Mouse (Mus musculus) midbrain, embryonic 15.5 days (tissue): ENCODE data around the gene Gpr156. TPM values are rescaled to one million over a fixed set of nuclear protein-coding genes. Genes with fewer than 3 reads are reported as not detected.
"Not testable (repeated sequence)": the region's sequence is repeated elsewhere in the genome, so short reads cannot be mapped to it uniquely, and the experiment has no call there.

ENCODE experiments used
- ATAC-seq: fragments of 200-750 bp; cut with Nextera tagmentation; replicated peaks from 2 replicates; pipeline ENCODE4 v1.8.0; 2017; ENCODE audit warnings: moderate TSS enrichment
- H3K27ac ChIP-seq: fragments of 300-500 bp; sonication (generic); 2 replicates; pipeline ENCODE4 v1.5.1; 2015; ENCODE audit warnings: mild to moderate bottlenecking, inconsistent platforms
- H3K27me3 ChIP-seq: fragments of 300-500 bp; sonication (generic); replicated peaks from 2 replicates; pipeline ENCODE4 v1.6.1; 2015; ENCODE audit warnings: inconsistent platforms
- H3K36me3 ChIP-seq: fragments of 300-500 bp; sonication (generic); replicated peaks from 2 replicates; pipeline ENCODE4 v1.6.1; 2015; ENCODE audit warnings: inconsistent platforms
- H3K4me1 ChIP-seq: fragments of 300-500 bp; sonication (generic); 2 replicates; pipeline ENCODE4 v1.6.1; 2015; ENCODE audit warnings: inconsistent platforms
- H3K4me2 ChIP-seq: fragments of 300-500 bp; sonication (generic); 2 replicates; pipeline ENCODE4 v1.6.1; 2015; ENCODE audit warnings: inconsistent platforms, mild to moderate bottlenecking, moderate library complexity
- H3K4me3 ChIP-seq: fragments of 300-500 bp; sonication (generic); 2 replicates; pipeline ENCODE4 v1.5.1; 2015; ENCODE audit warnings: mild to moderate bottlenecking, inconsistent platforms
- H3K9ac ChIP-seq: fragments of 300-500 bp; sonication (generic); 2 replicates; pipeline ENCODE4 v1.6.1; 2015; ENCODE audit warnings: mild to moderate bottlenecking, inconsistent platforms
- H3K9me3 ChIP-seq: fragments of 300-500 bp; sonication (generic); 2 replicates; pipeline ENCODE4 v1.6.1; 2016; ENCODE audit warnings: inconsistent platforms
- WGBS: fragments of 180-500 bp; shearing (Covaris S2); methylation state at CpG from one replicate; pipeline ENCODE4 v1.1.7; 2015; ENCODE audit warnings: mixed read lengths; 5-methylcytosine and 5-hydroxymethylcytosine counted together
- polyA plus RNA-seq: library from polyadenylated mRNA; unstranded; fragments of >200 nt; fragmentation: Nextera tagmentation; extraction: Ambion mirVana; gene quantifications from 2 replicates; pipeline ENCODE4 v1.2.1, GENCODE M21; 2015

Gpr156 gene
- polyA plus RNA-seq, 1 experiment from 2014 or later, result 6.2 TPM

- ATAC-seq, result no peak
- no peak overlapping the region for H3K4me2 ChIP-seq
- no peak overlapping the region for H3K9ac ChIP-seq
- H3K27ac ChIP-seq, result no peak overlapping the region
- H3K9me3 ChIP-seq, result no peaks in the 10 kb centered on the region
- H3K4me1 ChIP-seq, result peaks cover 16% of the 10 kb centered on the region; the same call in 1 of the 2 replicates
- H3K36me3 ChIP-seq, result no peaks in the 10 kb centered on the region
- no peaks in the 10 kb centered on the region for H3K27me3 ChIP-seq
- no peak overlapping the region for H3K4me3 ChIP-seq
Observed at GRCm38 (mm10) chr16:37951171-37951570, 34.9 kb downstream of the Gpr156 start.

DNA sequence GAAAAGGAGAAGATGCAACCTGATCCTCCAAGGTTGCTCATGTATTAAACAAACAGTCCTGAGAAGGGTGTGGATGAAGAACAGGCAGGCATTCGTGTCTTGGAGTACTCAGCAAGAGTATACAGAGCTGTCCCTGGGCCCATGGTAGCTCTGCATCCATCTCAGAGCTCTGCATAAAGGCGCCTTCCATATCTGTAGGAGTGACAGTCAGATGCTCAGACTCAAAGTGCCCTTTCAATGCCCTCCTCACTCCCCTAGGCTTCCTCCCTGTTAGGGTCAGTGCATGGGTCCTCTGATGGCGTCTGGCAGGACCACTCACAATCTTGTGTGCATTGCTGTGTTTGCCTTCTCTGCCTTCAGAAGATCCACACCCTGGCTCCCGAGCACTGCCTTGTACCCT is 36.9 kb downstream of the Gpr156 start:
- H3K4me1 ChIP-seq, result peaks cover 28% of the 10 kb centered on the region; the same call in 1 of the 2 replicates
- H3K27ac ChIP-seq, result no peak overlapping the region
- 83% methylated on average over 4 of the region's 4 CpGs for WGBS
- no peak for ATAC-seq
- H3K9me3 ChIP-seq, result no peaks in the 10 kb centered on the region
- H3K27me3 ChIP-seq, result no peaks in the 10 kb centered on the region
- H3K4me3 ChIP-seq, result no peak overlapping the region
- no peaks in the 10 kb centered on the region for H3K36me3 ChIP-seq
- no peak overlapping the region for H3K9ac ChIP-seq
- no peak overlapping the region for H3K4me2 ChIP-seq

GRCm38 (mm10) chr16:37953991-37954942 is 38.0 kb downstream of the Gpr156 start:
- H3K4me3 ChIP-seq, result no peak overlapping the region
- no peak overlapping the region for H3K4me2 ChIP-seq
- H3K9me3 ChIP-seq, result no peaks in the 10 kb centered on the region
- H3K4me1 ChIP-seq, result peaks cover 28% of the 10 kb centered on the region; the same call in 1 of the 2 replicates
- no peak overlapping the region for H3K9ac ChIP-seq
- ATAC-seq, result peak; percentile 34; the same call in 1 of the 2 replicates
- no peaks in the 10 kb centered on the region for H3K36me3 ChIP-seq
- 72% methylated on average over 12 of the region's 12 CpGs for WGBS
- peak overlapping the region; percentile 7; the same call in 1 of the 2 replicates for H3K27ac ChIP-seq
- no peaks in the 10 kb centered on the region for H3K27me3 ChIP-seq

- no peak overlapping the region for H3K4me3 ChIP-seq
- H3K9me3 ChIP-seq, result no peaks in the 10 kb centered on the region
- peak; percentile 35; the same call in 1 of the 2 replicates for ATAC-seq
- H3K4me1 ChIP-seq, result peaks cover 28% of the 10 kb centered on the region; the same call in 1 of the 2 replicates
- H3K27ac ChIP-seq, result 0 out of 2 replicates have a peak overlapping the region, but pooled peaks have one; percentile 23
- no peaks in the 10 kb centered on the region for H3K27me3 ChIP-seq
- no peak overlapping the region for H3K9ac ChIP-seq
- no peaks in the 10 kb centered on the region for H3K36me3 ChIP-seq
- 36% methylated on average over 13 of the region's 13 CpGs for WGBS
- no peak overlapping the region for H3K4me2 ChIP-seq
Observed at GRCm38 (mm10) chr16:37955336-37955917, 39.1 kb downstream of the Gpr156 start.

- Histone ChIP-seq H3K4me2 (no peak overlapping the region), H3K9me3 (no peaks in the 10 kb centered on the region), H3K9ac (no peak overlapping the region), H3K4me3 (no peak overlapping the region), H3K27ac (no peak overlapping the region), H3K36me3 (no peaks in the 10 kb centered on the region), H3K27me3 (no peaks in the 10 kb centered on the region), H3K4me1 (peaks cover 28% of the 10 kb centered on the region; the same call in 1 of the 2 replicates)
- ATAC-seq, result no peak
- WGBS, result 88% methylated on average over 14 of the region's 14 CpGs
Observed at GRCm38 (mm10) chr16:37956076-37956676, 39.9 kb downstream of the Gpr156 start.

- H3K4me3 ChIP-seq, result no peak overlapping the region
- no peaks in the 10 kb centered on the region for H3K9me3 ChIP-seq
- WGBS, result 80% methylated on average over 4 of the region's 4 CpGs
- no peaks in the 10 kb centered on the region for H3K27me3 ChIP-seq
- ATAC-seq, result 0 out of 2 replicates have a peak, but pooled peaks have one; percentile 25
- no peak overlapping the region for H3K9ac ChIP-seq
- no peak overlapping the region for H3K4me2 ChIP-seq
- no peak overlapping the region for H3K27ac ChIP-seq
- H3K4me1 ChIP-seq, result peaks cover 28% of the 10 kb centered on the region; the same call in 1 of the 2 replicates
- no peaks in the 10 kb centered on the region for H3K36me3 ChIP-seq
Observed at GRCm38 (mm10) chr16:37956751-37957150, 40.5 kb downstream of the Gpr156 start.

- not testable (repeated sequence) for H3K4me2 ChIP-seq, ATAC-seq, H3K4me3 ChIP-seq, H3K9me3 ChIP-seq, H3K36me3 ChIP-seq, H3K9ac ChIP-seq, H3K27me3 ChIP-seq
- 81% methylated on average over 4 of the region's 4 CpGs for WGBS
- H3K4me1 ChIP-seq, result peaks cover 20% of the 10 kb centered on the region
- peak overlapping the region; percentile 68; the same call in 1 of the 2 replicates for H3K27ac ChIP-seq
Observed at GRCm38 (mm10) chr16:37962696-37963095, 46.4 kb downstream of the Gpr156 start.

DNA sequence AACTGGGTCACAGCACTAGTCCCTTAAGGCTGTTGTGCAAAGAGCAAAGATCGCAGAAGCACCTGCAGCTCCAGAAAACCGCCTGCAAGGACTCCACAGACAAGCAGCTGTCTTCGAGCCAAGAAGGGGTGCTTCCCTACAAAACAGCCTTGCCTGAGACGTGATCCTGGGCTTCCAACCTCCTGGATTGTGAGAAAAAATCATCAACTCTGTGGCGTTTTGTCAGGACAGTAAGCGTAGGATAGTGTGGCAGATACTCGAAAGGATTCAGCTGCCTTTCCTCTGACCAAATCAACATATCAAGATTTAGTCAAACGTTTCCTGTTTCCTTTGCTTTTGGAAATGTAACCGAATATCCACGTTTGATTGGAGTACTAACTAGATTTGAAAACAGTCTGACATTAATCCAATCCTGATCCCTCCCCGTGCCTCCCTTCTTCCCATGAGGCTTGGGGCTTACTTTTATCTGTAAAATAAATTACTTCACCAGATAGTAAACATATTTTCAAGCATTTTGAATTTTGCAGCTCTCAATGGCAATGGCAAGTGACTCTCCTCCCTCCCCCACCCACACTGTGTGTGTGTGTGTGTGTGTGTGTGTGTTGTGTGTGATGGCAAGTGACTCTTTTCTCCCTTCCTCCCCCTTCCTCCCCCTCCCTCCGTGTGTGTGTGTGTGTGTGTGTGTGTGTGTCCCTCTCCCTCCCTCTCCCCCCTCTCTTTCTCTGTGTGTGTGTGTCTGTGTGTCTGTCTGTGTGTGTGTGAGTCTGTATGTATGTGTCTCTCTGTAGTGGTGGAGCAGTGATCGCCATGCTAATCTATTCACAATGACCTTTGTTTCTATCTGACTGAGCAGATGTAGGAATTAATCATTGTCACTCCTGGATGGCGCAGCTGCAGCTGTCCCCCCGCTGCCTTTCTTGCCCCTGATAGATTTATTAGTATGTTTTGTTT is 47.3 kb downstream of the Gpr156 start:
- peak; percentile 71 for ATAC-seq
- Histone ChIP-seq H3K4me2 (peak overlapping the region; percentile 36), H3K9ac (no peak overlapping the region), H3K27ac (peak overlapping the region; percentile 68), H3K4me3 (no peak overlapping the region), H3K27me3 (no peaks in the 10 kb centered on the region), H3K36me3 (no peaks in the 10 kb centered on the region), H3K9me3 (no peaks in the 10 kb centered on the region), H3K4me1 (peaks cover 20% of the 10 kb centered on the region)
- 14% methylated on average over 15 of the region's 15 CpGs for WGBS

GRCm38 (mm10) chr16:37964380-37965070 is 48.2 kb downstream of the Gpr156 start:
- no peak for ATAC-seq
- Histone ChIP-seq H3K4me2 (no peak overlapping the region), H3K36me3 (no peaks in the 10 kb centered on the region), H3K9me3 (no peaks in the 10 kb centered on the region), H3K4me1 (peaks cover 20% of the 10 kb centered on the region), H3K27me3 (no peaks in the 10 kb centered on the region), H3K9ac (no peak overlapping the region), H3K4me3 (no peak overlapping the region), H3K27ac (peak overlapping the region; percentile 68; the same call in 1 of the 2 replicates)
- 64% methylated on average over 4 of the region's 4 CpGs for WGBS

DNA sequence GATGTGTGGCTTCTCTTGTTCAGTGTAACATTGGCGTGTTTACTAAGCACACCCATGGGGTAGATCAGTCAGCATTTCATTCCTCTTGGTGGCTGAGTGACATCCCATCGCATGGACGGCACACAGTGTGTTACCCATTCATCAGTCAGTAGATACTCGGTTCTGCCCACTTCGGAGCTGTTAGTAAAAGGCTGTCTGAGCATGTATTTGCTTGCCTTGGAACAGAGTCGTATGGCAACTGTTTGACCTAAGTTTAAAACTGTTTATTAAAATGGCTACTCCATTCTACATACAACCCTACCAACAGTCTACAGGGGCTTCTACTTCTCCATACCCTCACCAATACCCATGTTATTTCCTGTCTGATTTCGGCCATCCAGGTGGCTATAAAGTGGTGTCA is 50.6 kb downstream of the Gpr156 start:
- H3K27me3 ChIP-seq, result no peaks in the 10 kb centered on the region
- WGBS, result 93% methylated on average over 7 of the region's 7 CpGs
- no peaks in the 10 kb centered on the region for H3K9me3 ChIP-seq
- H3K9ac ChIP-seq, result no peak overlapping the region
- H3K4me2 ChIP-seq, result no peak overlapping the region
- no peaks in the 10 kb centered on the region for H3K36me3 ChIP-seq
- no peak for ATAC-seq
- peaks cover 21% of the 10 kb centered on the region for H3K4me1 ChIP-seq
- H3K27ac ChIP-seq, result no peak overlapping the region
- H3K4me3 ChIP-seq, result no peak overlapping the region

DNA sequence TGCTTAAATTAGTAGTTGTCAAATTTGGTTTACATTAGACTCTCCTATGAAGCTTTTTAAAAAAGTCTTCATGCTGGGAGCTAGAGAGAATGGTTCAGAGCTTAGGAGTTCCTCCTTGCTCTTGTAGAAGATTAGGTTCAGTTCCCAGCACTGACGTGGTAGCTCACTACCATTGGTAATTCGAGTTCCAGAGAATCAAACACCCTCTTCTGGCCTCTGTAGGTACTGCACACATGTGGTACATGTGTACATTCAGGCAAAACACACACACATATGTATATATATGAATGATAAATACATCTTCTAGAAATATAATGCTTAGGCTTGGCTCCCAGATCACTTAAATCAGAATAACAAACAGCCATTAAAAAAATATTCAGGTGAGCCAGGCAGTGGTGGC is 51.1 kb downstream of the Gpr156 start:
- H3K9me3 ChIP-seq, result no peaks in the 10 kb centered on the region
- ATAC-seq, result no peak
- H3K4me3 ChIP-seq, result no peak overlapping the region
- H3K36me3 ChIP-seq, result no peaks in the 10 kb centered on the region
- H3K4me2 ChIP-seq, result no peak overlapping the region
- WGBS, result 79% methylated on average over 2 of the region's 2 CpGs
- peaks cover 27% of the 10 kb centered on the region for H3K4me1 ChIP-seq
- H3K27me3 ChIP-seq, result no peaks in the 10 kb centered on the region
- no peak overlapping the region for H3K27ac ChIP-seq
- no peak overlapping the region for H3K9ac ChIP-seq
